Mouse (Mus musculus): ENCODE results near the gene Lrrc31.

- TF ChIP-seq CTCF (IDR thresholded peaks at IDR 0.05; ENCODE audit: low read depth), result no peak
- TF ChIP-seq EP300 (IDR thresholded peaks at IDR 0.05; ENCODE audit: low read depth), result no peak
These were observed 1.8 kb downstream of the Lrrc31 start for GRCm38 (mm10) chr3:30697891-30698290.
